Mouse (Mus musculus) C2C12 (cell line): ENCODE data around the gene 1700040F15Rik. TPM values are rescaled to one million over a fixed set of nuclear protein-coding genes. Genes with fewer than 3 reads are reported as not detected.
"Not testable (repeated sequence)": the region's sequence is repeated elsewhere in the genome, so short reads cannot be mapped to it uniquely, and the experiment has no call there.

Experiments
- H3K27me3 ChIP-seq: one replicate; pipeline ENCODE4 v1.6.1; 2011; ENCODE audit not compliant: control insufficient read depth, insufficient read depth, insufficient read length
- H3K36me3 ChIP-seq: one replicate; pipeline ENCODE4 v1.6.1; 2011; ENCODE audit not compliant: control insufficient read depth, insufficient read depth
- H3K4me3 ChIP-seq: one replicate; pipeline ENCODE4 v1.5.1; 2011; ENCODE audit warnings: mild to moderate bottlenecking, control low read depth; ENCODE audit not compliant: poor library complexity, insufficient read depth, severe bottlenecking
- H3K79me2 ChIP-seq: one replicate; pipeline ENCODE4 v1.6.1; 2011; ENCODE audit not compliant: control insufficient read depth, insufficient read depth
- H3K79me3 ChIP-seq: one replicate; pipeline ENCODE4 v1.6.1; 2011; ENCODE audit warnings: low read depth, control low read depth
- H3ac ChIP-seq: one replicate; pipeline ENCODE3; 2011; ENCODE audit warnings: low read depth; ENCODE audit not compliant: control insufficient read depth, insufficient read length
- long read RNA-seq, 2 experiments: library from polyadenylated mRNA; unstranded; transcript quantifications; one replicate each; pipeline ENCODE4 v2.0.0; 2019 to 2020
- polyA plus RNA-seq: library from polyadenylated mRNA; unstranded; fragments of >200 nt; fragmentation: generic; extraction: Trizol; gene quantifications from one replicate; pipeline ENCODE4 v1.2.1, GENCODE M21; 2012; ENCODE audit warnings: missing spikeins

Gene 1700040F15Rik
- polyA plus RNA-seq: not detected
- long read RNA-seq, experiment 1: 0 reads
- long read RNA-seq, experiment 2: 0 reads

- H3K79me2 ChIP-seq, H3K27me3 ChIP-seq, H3K4me3 ChIP-seq, H3ac ChIP-seq, H3K79me3 ChIP-seq, H3K36me3 ChIP-seq: not testable (repeated sequence)
These were observed at the start of gene 1700040F15Rik for GRCm38 (mm10) chrY:61101947-61102346. 1700040F15Rik (plus strand) TSS chrY:61102247.
